Mouse (Mus musculus): ENCODE results near the gene Elmod3.

Gene Elmod3

GRCm38 (mm10) chr6:72570644-72571397 is 27.4 kb downstream of the Elmod3 start:
- DNase-seq (ENCODE audit: low spot score) = no peak

- DNase-seq (ENCODE audit: low spot score) = no peak
Observed at GRCm38 (mm10) chr6:72568736-72569135, 29.5 kb downstream of the Elmod3 start.

- DNase-seq (ENCODE audit: low spot score) = no peak
Observed at GRCm38 (mm10) chr6:72567508-72567907, 30.7 kb downstream of the Elmod3 start.

GRCm38 (mm10) chr6:72566044-72566443 is 32.2 kb downstream of the Elmod3 start:
- peak; percentile 57 for DNase-seq (ENCODE audit: low spot score)

DNA sequence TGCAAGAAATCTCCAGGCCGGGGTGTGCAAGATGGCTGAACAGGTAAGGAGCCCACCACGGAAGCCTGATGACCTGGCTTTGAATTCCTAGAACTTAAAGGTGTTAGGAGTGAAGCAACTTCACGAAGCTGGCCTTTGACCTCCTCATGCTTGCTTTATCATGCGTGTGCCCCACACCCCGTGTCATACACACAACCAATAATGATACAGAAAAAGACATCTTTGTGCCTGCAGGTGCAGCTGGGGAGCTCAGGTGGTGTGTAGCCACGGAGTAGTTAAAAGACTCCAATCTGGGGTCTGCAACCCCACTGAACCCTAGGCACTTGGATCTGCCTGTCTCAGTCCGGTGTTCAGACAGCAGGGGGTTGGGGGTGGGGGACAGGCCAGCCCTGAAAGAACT is 32.7 kb downstream of the Elmod3 start:
- no peak for DNase-seq (ENCODE audit: low spot score)

GRCm38 (mm10) chr6:72562894-72563293 is 35.3 kb downstream of the Elmod3 start:
- DNase-seq (ENCODE audit: low spot score) = no peak

- no peak for DNase-seq (ENCODE audit: low spot score)
Observed at GRCm38 (mm10) chr6:72562486-72562885, 35.7 kb downstream of the Elmod3 start.

- DNase-seq (ENCODE audit: low spot score) = no peak
Observed at GRCm38 (mm10) chr6:72560801-72561200, 37.4 kb downstream of the Elmod3 start.

DNA sequence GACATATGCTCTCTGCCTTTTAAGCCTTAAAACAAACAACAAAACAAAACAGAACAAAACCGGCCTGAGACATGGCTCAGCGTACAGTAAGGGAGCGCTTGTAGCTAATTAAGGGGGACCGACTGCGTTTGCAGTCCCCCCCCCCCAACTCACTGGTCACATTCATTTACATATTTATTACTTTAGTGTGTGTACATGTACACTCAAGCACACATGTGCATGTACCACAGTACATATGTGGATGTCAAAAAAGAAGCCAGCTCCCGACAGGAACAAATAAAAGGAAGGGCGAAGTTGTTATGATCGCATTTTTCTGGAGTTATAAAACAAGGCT is 45.2 kb downstream of the Elmod3 start:
- DNase-seq (ENCODE audit: low spot score) = no peak

GRCm38 (mm10) chr6:72552171-72553078 is 45.8 kb downstream of the Elmod3 start:
- peak; percentile 66 for DNase-seq (ENCODE audit: low spot score)

DNA sequence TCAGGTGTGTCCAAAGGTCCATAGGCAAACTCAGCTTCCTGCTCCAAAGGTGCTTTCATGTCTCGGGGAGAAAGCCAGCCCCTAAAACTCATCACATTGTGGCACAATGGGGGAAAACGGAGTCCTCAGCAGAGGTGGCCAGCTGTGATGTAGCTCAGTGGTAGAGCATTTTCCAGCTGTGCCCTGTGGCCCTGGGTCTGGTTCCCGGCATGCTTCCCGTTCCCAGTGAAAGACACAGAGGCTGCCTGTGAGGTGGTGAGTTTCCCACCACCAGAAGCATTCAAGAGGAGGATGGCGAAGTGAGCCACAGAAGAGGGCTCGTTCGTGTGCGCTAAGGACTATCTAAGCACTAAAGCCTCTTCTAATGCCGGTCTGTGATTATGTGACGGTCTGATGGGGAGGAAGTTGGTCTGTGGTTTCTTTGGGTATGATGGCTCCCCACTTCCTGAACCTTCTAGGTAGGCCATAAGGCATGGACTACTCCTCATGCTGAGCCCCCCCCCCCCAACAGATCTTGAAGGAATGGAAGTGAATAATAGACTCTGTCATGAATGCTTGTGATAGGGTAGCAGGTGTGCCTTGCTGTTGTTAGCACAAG is 47.6 kb downstream of the Elmod3 start:
- DNase-seq (ENCODE audit: low spot score) = no peak

GRCm38 (mm10) chr6:72550025-72550424 is 48.2 kb downstream of the Elmod3 start:
- DNase-seq (ENCODE audit: low spot score) = no peak

GRCm38 (mm10) chr6:72549041-72549580 is 49.1 kb downstream of the Elmod3 start:
- no peak for DNase-seq (ENCODE audit: low spot score)

DNA sequence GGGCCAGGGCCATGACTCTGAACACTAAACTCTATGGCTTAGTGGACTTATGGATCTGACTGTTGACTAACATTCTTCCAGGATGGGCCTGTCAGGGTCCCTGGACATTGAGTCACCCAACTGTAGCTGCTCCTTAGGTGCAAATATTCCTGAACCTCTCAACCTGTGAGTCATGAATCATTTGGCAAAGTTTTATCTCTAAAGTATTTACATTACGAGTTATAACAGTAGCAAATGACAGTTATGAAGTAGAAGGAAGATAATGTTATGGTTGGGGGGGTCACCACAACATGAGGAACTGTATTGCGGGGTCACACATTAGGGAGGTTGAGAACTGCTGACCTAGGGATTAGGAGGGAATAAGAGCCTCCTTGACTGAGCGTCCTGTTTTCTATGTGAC is 50.4 kb downstream of the Elmod3 start:
- DNase-seq (ENCODE audit: low spot score) = no peak

- no peak for DNase-seq (ENCODE audit: low spot score)
Observed at GRCm38 (mm10) chr6:72547121-72547520, 51.1 kb downstream of the Elmod3 start.

DNA sequence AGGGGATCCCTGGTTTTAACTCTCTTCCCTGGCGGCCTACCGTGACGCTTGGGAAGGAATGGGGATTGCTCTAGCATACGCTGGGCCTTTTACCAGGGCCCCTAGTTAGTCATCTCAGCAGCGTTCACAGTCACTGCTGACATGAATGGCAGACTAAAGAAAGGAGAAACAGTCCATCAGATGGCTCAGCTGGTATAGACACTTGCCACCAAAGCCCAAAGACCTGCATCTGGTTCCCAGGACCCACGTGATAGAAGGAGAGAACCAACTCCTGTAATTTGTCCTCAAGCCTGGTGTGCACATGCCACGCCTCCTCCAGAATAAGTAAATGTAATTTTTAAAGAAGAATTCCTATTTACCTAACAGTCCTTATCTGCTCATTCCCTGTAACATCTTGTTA is 52.8 kb downstream of the Elmod3 start:
- DNase-seq (ENCODE audit: low spot score) = no peak

DNA sequence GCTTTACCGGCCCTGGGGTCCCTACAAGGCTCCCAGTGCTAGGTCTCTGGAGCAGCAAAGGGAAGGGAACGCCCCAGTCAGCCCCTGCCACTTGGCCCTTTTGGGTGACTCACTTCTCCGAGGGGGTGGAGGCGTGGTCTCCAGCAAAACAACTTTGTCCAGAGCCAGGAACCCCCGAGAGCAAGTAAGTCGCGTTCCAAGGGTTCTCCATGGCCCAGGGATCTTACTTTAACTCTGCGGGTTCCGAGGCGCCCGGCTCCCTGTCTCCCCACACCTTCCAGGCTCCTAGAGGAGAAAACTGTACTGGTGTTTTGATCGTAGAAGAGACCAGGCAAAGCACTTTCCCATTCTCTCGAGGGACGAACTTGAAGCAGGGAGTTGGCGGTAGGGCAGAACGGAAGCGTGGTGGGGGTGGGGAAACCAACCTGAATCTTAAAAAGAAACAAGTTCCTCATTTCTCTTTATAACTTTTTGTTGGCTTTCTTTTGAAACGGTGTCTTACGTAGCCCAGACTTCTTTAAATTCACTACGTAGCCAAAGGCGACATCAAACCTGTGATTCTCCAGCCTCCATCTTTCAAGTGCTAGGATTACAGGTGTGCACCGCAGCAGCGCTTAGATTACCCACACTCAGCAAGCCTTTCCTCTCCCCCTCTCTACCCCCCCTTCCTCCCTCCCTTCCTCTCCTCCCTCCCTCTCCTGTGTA is 53.8 kb downstream of the Elmod3 start, which contains the start of gene Capg:
TSS of gene Capg (plus strand) at position 109 of the 705 bp plus-strand sequence.
- no peak for DNase-seq (ENCODE audit: low spot score)

DNA sequence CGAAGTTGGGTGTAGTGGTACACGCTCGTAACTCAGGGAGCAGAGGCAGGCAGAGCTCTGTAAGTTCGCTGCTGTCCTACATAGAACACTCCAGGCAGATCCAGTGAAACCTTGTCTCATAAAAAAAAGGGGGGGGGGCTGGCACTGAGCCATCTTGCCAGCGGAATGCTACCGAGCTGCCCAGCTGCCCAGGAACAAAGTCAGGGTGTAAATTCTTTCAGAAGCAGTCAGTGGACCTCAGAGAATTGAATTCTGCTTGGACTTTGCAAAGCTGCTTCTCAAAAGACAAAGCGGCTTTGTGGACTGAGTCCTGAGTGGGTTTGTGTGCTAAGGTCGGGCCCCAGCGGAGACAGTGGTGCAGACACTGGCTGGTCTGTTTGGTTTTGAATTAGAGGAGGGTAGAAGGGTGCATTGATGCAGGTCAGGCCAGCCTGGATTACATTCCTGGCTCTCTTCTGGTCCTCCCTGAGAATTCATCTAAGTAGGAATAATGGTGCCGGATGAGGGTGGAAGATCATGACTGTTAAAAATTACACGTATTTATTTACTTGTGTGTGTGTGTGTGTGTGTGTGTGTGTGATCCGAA is 54.9 kb downstream of the Elmod3 start:
- no peak for DNase-seq (ENCODE audit: low spot score)

- DNase-seq (ENCODE audit: low spot score) = peak; percentile 86
Observed at GRCm38 (mm10) chr6:72538562-72539031, 59.6 kb downstream of the Elmod3 start.

DNA sequence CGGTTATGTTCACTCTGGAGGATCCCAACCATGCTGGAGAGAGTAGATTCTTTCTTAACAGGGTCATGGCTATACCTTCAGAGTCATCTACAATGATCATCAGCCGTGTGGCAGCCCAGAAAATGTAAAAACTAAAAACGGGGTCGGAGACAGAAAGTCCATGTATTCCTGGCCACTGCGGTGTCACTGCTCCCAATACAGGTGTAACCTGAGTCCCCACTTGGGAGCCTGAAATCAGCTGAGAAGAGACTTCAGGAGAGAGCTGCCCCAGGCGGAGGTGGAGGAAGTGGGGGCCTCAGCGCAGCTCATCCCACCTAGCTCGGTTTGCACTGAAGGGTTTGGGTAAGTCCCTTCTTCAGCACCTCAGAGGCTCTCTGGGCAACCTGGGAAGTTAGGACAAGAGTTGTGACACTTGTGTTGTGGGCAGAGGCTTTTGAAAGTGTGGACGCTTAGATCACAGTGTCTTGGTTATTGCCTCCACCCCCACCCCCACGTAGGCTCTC is 60.2 kb downstream of the Elmod3 start:
- no peak for DNase-seq (ENCODE audit: low spot score)

DNA sequence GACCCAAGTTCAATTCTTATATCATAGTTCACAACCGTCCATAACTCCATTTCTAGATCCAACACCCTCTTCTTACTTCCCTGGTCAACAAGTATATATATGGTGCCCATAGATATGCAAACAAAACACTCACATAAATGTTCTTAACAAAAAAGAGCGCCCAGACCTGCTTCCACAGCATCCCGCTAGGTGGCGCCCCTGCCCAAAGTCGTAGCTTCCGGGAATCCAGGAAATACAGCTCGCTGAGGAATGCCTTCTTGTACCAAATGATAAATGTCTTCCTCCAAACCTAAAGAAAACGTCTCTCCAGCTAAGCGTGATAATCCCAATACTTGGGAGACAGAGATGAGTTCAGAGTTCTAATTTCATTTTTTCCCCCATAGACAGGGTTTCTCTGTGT is 63.0 kb downstream of the Elmod3 start:
- peak; percentile 79 for DNase-seq (ENCODE audit: low spot score)

All from testis, postnatal 14 days (tissue).